Mouse (Mus musculus) liver, embryonic 15.5 days (tissue): ENCODE measurements around the gene Sgca. TPM values are rescaled to one million over a fixed set of nuclear protein-coding genes. Genes with fewer than 3 reads are reported as not detected.

Experiments
- ATAC-seq: fragments of 200-750 bp; cut with Nextera tagmentation; 2 replicates; pipeline ENCODE4 v1.8.0; 2017; ENCODE audit warnings: moderate number of reproducible peaks, mild to moderate bottlenecking, moderate library complexity; ENCODE audit not compliant: insufficient read depth
- H3K27ac ChIP-seq: fragments of 300-500 bp; sonication (generic); replicated peaks from 2 replicates; pipeline ENCODE4 v1.5.1; 2015; ENCODE audit warnings: mild to moderate bottlenecking, inconsistent platforms
- H3K27me3 ChIP-seq: fragments of 300-500 bp; sonication (generic); 2 replicates; pipeline ENCODE4 v1.6.1; 2015; ENCODE audit warnings: mild to moderate bottlenecking, inconsistent platforms
- H3K36me3 ChIP-seq: fragments of 300-500 bp; sonication (generic); replicated peaks from 2 replicates; pipeline ENCODE4 v1.6.1; 2015; ENCODE audit warnings: moderate library complexity, mild to moderate bottlenecking, inconsistent platforms
- H3K4me1 ChIP-seq: fragments of 300-500 bp; sonication (generic); replicated peaks from 2 replicates; pipeline ENCODE4 v1.6.1; 2015; ENCODE audit warnings: inconsistent platforms
- H3K4me2 ChIP-seq: fragments of 300-500 bp; sonication (generic); 2 replicates; pipeline ENCODE4 v1.6.1; 2015; ENCODE audit warnings: moderate library complexity, mild to moderate bottlenecking, inconsistent platforms
- H3K4me3 ChIP-seq: fragments of 300-500 bp; sonication (generic); replicated peaks from 2 replicates; pipeline ENCODE4 v1.5.1; 2015; ENCODE audit warnings: mild to moderate bottlenecking, inconsistent platforms
- H3K9ac ChIP-seq: fragments of 300-500 bp; sonication (generic); 2 replicates; pipeline ENCODE4 v1.6.1; 2015; ENCODE audit warnings: moderate library complexity, mild to moderate bottlenecking, inconsistent platforms
- H3K9me3 ChIP-seq: fragments of 300-500 bp; sonication (generic); replicated peaks from 2 replicates; pipeline ENCODE4 v1.6.1; 2016; ENCODE audit warnings: inconsistent platforms
- WGBS: fragments of 180-500 bp; shearing (Covaris S2); methylation state at CpG from one replicate; pipeline ENCODE4 v1.1.7; 2015; ENCODE audit warnings: mixed read lengths; ENCODE audit not compliant: insufficient replicate concordance; 5-methylcytosine and 5-hydroxymethylcytosine counted together
- polyA plus RNA-seq: library from polyadenylated mRNA; unstranded; fragments of >200 nt; fragmentation: Nextera tagmentation; extraction: Ambion mirVana; gene quantifications from 2 replicates; pipeline ENCODE4 v1.2.1, GENCODE M21; 2015

The Sgca gene
- polyA plus RNA-seq, 1 experiment from 2014 or later, result 1.1 TPM

GRCm38 (mm10) chr11:94933584-94933983, 42.5 kb downstream of the Sgca start:
- no peak overlapping the region for H3K4me2 ChIP-seq

GRCm38 (mm10) chr11:94930151-94930550, 46.0 kb downstream of the Sgca start:
- Histone ChIP-seq H3K27me3 (peaks cover 46% of the 10 kb centered on the region), H3K4me3 (no peak overlapping the region), H3K4me2 (no peak overlapping the region), H3K27ac (no peak overlapping the region), H3K4me1 (peaks cover 8% of the 10 kb centered on the region), H3K9me3 (no peaks in the 10 kb centered on the region), H3K9ac (no peak overlapping the region), H3K36me3 (no peaks in the 10 kb centered on the region)
- ATAC-seq, result no peak
- 46% methylated on average over 4 of the region's 4 CpGs for WGBS

More at GRCm38 (mm10) chr11:94933584-94933983, 42.5 kb downstream of the Sgca start:
- Histone ChIP-seq H3K27me3 (peaks cover 73% of the 10 kb centered on the region), H3K36me3 (no peaks in the 10 kb centered on the region), H3K9me3 (no peaks in the 10 kb centered on the region), H3K4me3 (no peak overlapping the region), H3K27ac (no peak overlapping the region), H3K9ac (no peak overlapping the region), H3K4me1 (peaks cover 23% of the 10 kb centered on the region)
- ATAC-seq, result no peak
- WGBS, result 25% methylated on average over 8 of the region's 8 CpGs

- H3K4me2 ChIP-seq, result no peak overlapping the region
- no peak overlapping the region for H3K4me3 ChIP-seq
- H3K27me3 ChIP-seq, result peaks cover 40% of the 10 kb centered on the region
- 43% methylated on average over 9 of the region's 9 CpGs for WGBS
- H3K4me1 ChIP-seq, result peaks cover 8% of the 10 kb centered on the region
- H3K36me3 ChIP-seq, result no peaks in the 10 kb centered on the region
- no peak for ATAC-seq
- no peak overlapping the region for H3K9ac ChIP-seq
- no peaks in the 10 kb centered on the region for H3K9me3 ChIP-seq
- H3K27ac ChIP-seq, result no peak overlapping the region
Measured at GRCm38 (mm10) chr11:94929599-94929998, 46.5 kb downstream of the Sgca start.

- Histone ChIP-seq H3K9ac (no peak overlapping the region), H3K9me3 (no peaks in the 10 kb centered on the region), H3K36me3 (no peaks in the 10 kb centered on the region), H3K4me1 (peaks cover 8% of the 10 kb centered on the region), H3K27ac (no peak overlapping the region), H3K4me3 (no peak overlapping the region), H3K27me3 (peaks cover 33% of the 10 kb centered on the region), H3K4me2 (peak overlapping the region; percentile 35)
- peak; percentile 80 for ATAC-seq
- WGBS, result 9% methylated on average over 13 of the region's 13 CpGs
Measured at GRCm38 (mm10) chr11:94928820-94929219, 47.3 kb downstream of the Sgca start.

- H3K36me3 ChIP-seq, result no peaks in the 10 kb centered on the region
- peaks cover 8% of the 10 kb centered on the region for H3K4me1 ChIP-seq
- no peaks in the 10 kb centered on the region for H3K9me3 ChIP-seq
- WGBS, result 22% methylated on average over 5 of the region's 5 CpGs
- ATAC-seq, result no peak
- H3K27ac ChIP-seq, result no peak overlapping the region
- H3K9ac ChIP-seq, result no peak overlapping the region
- no peak overlapping the region for H3K4me2 ChIP-seq
- peaks cover 23% of the 10 kb centered on the region for H3K27me3 ChIP-seq
- H3K4me3 ChIP-seq, result no peak overlapping the region
Measured at GRCm38 (mm10) chr11:94927771-94928291, 48.3 kb downstream of the Sgca start.

GRCm38 (mm10) chr11:94926431-94926830, 49.7 kb downstream of the Sgca start:
- Histone ChIP-seq H3K27ac (no peak overlapping the region), H3K9me3 (no peaks in the 10 kb centered on the region), H3K4me2 (no peak overlapping the region), H3K4me1 (peaks cover 8% of the 10 kb centered on the region), H3K4me3 (no peak overlapping the region), H3K36me3 (no peaks in the 10 kb centered on the region), H3K27me3 (peaks cover 9% of the 10 kb centered on the region), H3K9ac (no peak overlapping the region)
- ATAC-seq, result no peak
- WGBS, result 52% methylated on average over 11 of the region's 11 CpGs

GRCm38 (mm10) chr11:94924977-94925376, 51.1 kb downstream of the Sgca start:
- H3K9me3 ChIP-seq, result no peaks in the 10 kb centered on the region
- ATAC-seq, result no peak
- H3K4me1 ChIP-seq, result peaks cover 8% of the 10 kb centered on the region
- WGBS, result 79% methylated on average over 4 of the region's 4 CpGs
- no peak overlapping the region for H3K4me2 ChIP-seq
- H3K27me3 ChIP-seq, result peaks cover 8% of the 10 kb centered on the region
- H3K27ac ChIP-seq, result no peak overlapping the region
- H3K9ac ChIP-seq, result no peak overlapping the region
- no peaks in the 10 kb centered on the region for H3K36me3 ChIP-seq
- H3K4me3 ChIP-seq, result no peak overlapping the region

GRCm38 (mm10) chr11:94920996-94921401, 55.1 kb downstream of the Sgca start:
- Histone ChIP-seq H3K9ac (no peak overlapping the region), H3K9me3 (no peaks in the 10 kb centered on the region), H3K27me3 (no peaks in the 10 kb centered on the region), H3K4me3 (no peak overlapping the region), H3K27ac (no peak overlapping the region), H3K4me2 (no peak overlapping the region), H3K36me3 (no peaks in the 10 kb centered on the region), H3K4me1 (no peaks in the 10 kb centered on the region)
- WGBS, result 39% methylated on average over 6 of the region's 6 CpGs
- no peak for ATAC-seq

GRCm38 (mm10) chr11:94917717-94918116, 58.4 kb downstream of the Sgca start:
- H3K27ac ChIP-seq, result no peak overlapping the region

GRCm38 (mm10) chr11:94916477-94916876, 59.6 kb downstream of the Sgca start:
- Histone ChIP-seq H3K4me2 (no peak overlapping the region), H3K4me3 (no peak overlapping the region), H3K27me3 (no peaks in the 10 kb centered on the region), H3K9me3 (no peaks in the 10 kb centered on the region), H3K9ac (no peak overlapping the region), H3K36me3 (no peaks in the 10 kb centered on the region), H3K4me1 (no peaks in the 10 kb centered on the region), H3K27ac (no peak overlapping the region)
- ATAC-seq, result no peak
- 23% methylated on average over 4 of the region's 4 CpGs for WGBS

More at GRCm38 (mm10) chr11:94917717-94918116, 58.4 kb downstream of the Sgca start:
- Histone ChIP-seq H3K9me3 (no peaks in the 10 kb centered on the region), H3K36me3 (no peaks in the 10 kb centered on the region), H3K27me3 (no peaks in the 10 kb centered on the region), H3K4me1 (no peaks in the 10 kb centered on the region), H3K4me2 (no peak overlapping the region), H3K9ac (no peak overlapping the region), H3K4me3 (no peak overlapping the region)
- ATAC-seq, result no peak
- WGBS, result 65% methylated on average over 6 of the region's 6 CpGs

- WGBS, result 23% methylated on average over 13 of the region's 16 CpGs
- Histone ChIP-seq H3K4me3 (no peak overlapping the region), H3K9ac (no peak overlapping the region), H3K36me3 (no peaks in the 10 kb centered on the region), H3K9me3 (no peaks in the 10 kb centered on the region), H3K27ac (no peak overlapping the region), H3K4me2 (no peak overlapping the region), H3K27me3 (no peaks in the 10 kb centered on the region), H3K4me1 (no peaks in the 10 kb centered on the region)
- no peak for ATAC-seq
Measured at GRCm38 (mm10) chr11:94915675-94916403, 60.3 kb downstream of the Sgca start.
